Mouse (Mus musculus) kidney, adult 2 months (tissue): ENCODE measurements around the gene D8Ertd738e.

Source experiments
- CTCF ChIP-seq: fragments of 200-500 bp; conservative IDR thresholded peaks from 2 replicates; pipeline ENCODE4 v1.5.1; 2011; ENCODE audit warnings: low read depth, mild to moderate bottlenecking, control low read depth, low read length, moderate library complexity, mixed read lengths; ENCODE audit not compliant: insufficient read depth, insufficient read length
- POLR2A ChIP-seq: fragments of 200-500 bp; IDR thresholded peaks from one replicate; pipeline ENCODE4 v1.6.1; 2011; ENCODE audit warnings: low read depth, low read length, control low read depth

DNA sequence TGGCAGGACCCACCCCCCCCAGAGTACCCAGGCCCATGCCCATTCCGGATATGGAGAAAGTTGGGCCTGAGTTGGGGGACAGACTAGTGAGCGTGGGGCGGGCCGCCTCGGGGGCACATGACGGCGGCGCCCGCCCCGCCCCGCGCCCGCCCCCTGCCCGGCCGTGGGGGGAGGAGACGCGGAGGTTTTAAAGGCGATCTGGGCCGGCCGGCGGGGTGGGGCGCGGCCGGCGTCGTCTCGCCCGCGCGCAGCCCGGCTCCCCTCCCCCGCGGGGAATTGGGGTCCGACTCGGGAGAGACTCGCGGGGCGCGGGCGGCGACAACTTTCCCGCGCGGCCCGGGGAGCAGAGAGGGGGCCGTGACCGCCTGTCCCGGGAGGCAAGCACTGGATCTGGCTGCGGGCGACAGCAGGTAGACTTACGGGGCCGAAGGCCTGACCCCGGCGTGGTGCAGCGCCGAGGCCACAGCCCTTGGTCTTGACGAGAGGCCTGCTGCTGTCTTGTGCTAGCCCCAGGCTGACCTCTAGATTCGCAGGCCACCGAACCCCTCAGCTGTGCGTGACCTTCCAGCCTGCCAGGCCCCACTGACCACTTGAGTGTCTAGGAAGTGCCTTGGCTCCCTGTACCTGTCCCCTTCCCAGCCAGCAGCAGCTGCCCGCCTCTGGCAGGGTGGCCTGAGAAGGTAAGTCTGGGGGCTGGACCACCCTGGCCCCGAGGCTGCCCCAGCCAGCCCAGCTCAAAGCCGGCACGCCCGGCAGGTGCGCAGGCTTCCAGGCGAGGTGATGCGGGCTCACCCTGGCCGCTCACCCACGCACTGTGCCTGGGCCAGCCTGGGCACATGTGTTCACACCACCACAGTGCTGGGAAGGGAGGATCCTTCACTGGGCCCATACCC is 48.6 kb downstream of the D8Ertd738e start:
- TF ChIP-seq CTCF (no peak), POLR2A (peak; percentile 72)
